Mouse (Mus musculus) frontal cortex, postnatal 36 days (tissue): ENCODE measurements around the gene Trim44.
A peak's percentile ranks its signal among the peaks of the same experiment; 100 is the strongest.

Experiments used
- DNase-seq, 2 experiments: peaks; one replicate each; pipeline ENCODE4 v3.0.0; 2022; ENCODE audit warnings: low spot score in 2 of 2

The Trim44 gene

GRCm38 (mm10) chr2:102406324-102407304 is 1.0 kb downstream of the Trim44 start:
- DNase-seq = no peak

- DNase-seq = no peak
These were observed 3.6 kb downstream of the Trim44 start for GRCm38 (mm10) chr2:102403982-102404381.

DNA sequence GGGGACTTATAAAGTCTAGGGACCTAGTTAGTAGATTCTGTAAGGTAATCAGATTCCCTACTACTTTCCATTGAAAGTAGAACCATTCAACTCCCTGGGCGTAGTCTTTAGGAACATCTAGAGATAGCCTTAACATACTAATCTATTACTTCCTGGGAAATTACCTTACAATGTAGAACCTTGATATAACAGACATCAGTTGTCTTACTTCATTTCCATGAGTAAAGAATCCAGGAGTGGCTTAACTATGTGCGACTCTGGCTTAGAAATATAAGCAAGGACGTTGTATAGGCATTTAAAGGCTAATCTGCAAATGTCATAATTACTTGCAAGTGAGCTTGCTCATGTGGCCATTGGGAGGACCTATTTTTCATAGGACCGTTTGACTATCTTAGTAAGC is 4.3 kb downstream of the Trim44 start:
- DNase-seq = no peak

- DNase-seq = no peak
These were observed 6.3 kb downstream of the Trim44 start for GRCm38 (mm10) chr2:102401352-102401692.

GRCm38 (mm10) chr2:102400605-102401351 is 6.8 kb downstream of the Trim44 start:
- peak; percentile 89 to 94 for DNase-seq

DNA sequence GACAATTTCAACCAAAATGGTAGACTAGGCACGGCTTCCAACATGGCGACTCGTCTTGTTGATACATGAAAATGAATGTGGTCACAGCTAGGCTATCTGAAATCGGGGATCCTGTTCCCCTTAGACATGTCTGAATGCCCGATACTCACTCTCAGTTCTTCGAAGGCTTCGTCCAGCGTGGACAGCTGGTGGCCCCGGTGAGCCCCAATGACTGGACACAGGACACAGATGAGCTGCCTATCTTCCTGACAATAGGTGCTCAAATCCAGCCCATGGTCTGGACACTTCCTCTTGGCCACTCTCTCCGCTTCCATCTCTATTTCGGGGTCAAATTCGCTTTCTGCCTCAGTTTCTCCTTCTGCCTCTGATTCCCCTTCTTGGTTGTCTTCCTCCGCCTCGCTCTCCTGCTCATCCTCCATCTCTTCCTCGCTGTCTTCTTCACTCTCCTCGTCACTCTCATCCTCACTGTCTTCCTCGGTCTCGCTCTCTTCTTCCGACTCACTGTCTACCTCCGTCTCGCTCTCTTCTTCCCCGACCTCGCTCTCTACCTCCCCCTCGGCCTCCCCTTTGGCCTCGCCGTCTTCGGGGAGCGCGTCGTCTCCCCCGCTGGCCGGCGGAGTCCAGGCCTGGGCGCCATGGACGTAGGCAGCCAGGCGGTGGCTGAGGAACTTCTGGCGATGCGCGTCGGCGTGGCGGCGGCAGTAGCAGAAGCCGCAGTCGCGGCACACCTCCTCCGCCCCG is 7.6 kb downstream of the Trim44 start:
- no peak for DNase-seq

GRCm38 (mm10) chr2:102396493-102396892 is 11.1 kb downstream of the Trim44 start:
- no peak for DNase-seq

GRCm38 (mm10) chr2:102393457-102393856 is 14.2 kb downstream of the Trim44 start:
- no peak for DNase-seq

GRCm38 (mm10) chr2:102385328-102385902 is 22.2 kb downstream of the Trim44 start:
- DNase-seq = no peak

GRCm38 (mm10) chr2:102384496-102384895 is 23.1 kb downstream of the Trim44 start:
- no peak for DNase-seq

DNA sequence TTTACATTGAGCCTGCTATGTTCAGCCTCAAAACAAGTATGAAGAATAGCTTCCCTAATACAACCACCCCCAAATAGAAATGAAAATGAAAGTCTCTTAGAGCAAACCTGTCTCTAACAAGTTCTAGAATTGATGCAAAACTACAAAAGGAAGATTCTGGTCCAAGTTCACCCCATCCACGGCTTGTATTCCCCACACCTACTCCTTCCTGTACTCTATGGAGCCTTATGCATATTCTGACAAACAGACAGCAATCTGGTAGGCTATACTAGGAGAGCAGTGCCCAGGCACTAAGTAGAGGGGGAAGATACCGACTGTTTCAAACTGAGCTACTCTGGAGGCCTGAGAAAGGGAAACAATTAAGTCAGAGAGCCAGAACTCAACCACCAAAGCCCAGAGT is 23.6 kb downstream of the Trim44 start:
- no peak for DNase-seq

- no peak for DNase-seq
These were observed 24.4 kb downstream of the Trim44 start for GRCm38 (mm10) chr2:102383069-102383834.

GRCm38 (mm10) chr2:102382519-102382918 is 25.1 kb downstream of the Trim44 start:
- DNase-seq = no peak

DNA sequence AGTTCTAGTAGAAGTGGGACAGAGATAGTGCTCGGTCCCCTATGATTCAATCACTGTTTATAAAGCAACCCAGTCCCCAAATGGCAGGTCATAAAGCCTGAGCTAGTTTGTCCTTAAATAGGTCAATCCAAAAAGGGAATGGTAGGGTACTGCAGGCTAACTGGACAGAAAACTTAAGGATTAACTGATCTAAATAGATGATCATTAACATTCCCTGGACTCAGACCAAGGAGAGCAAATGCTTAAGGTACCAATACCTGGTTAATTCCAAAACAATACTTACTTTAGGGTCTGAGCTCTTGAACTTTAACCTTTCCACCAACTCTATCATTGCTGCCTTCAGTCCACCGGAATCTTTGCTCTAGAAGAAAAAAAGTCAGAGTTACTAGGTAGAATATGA is 27.0 kb downstream of the Trim44 start:
- no peak for DNase-seq

DNA sequence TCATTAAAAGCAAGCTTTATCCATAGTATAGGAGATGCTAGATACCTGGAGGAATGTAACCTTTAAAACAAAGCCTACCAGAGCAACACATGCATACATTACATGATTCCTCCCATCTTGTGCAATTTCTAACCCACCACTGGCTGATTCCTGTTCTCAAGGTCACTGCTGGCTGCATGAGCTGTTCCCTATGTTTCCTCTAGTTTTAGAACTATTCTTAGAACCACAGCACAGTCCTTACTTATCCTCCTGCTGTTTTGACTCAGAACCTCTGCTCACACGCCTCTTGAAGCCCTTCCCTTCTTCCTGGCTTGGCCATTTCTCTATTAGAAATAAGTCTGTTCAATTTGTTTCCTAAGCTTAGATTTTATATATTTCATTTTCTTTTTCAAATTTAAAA is 28.7 kb downstream of the Trim44 start:
- no peak for DNase-seq

GRCm38 (mm10) chr2:102378381-102378780 is 29.2 kb downstream of the Trim44 start:
- DNase-seq = no peak

GRCm38 (mm10) chr2:102377370-102377769 is 30.3 kb downstream of the Trim44 start:
- DNase-seq = no peak

DNA sequence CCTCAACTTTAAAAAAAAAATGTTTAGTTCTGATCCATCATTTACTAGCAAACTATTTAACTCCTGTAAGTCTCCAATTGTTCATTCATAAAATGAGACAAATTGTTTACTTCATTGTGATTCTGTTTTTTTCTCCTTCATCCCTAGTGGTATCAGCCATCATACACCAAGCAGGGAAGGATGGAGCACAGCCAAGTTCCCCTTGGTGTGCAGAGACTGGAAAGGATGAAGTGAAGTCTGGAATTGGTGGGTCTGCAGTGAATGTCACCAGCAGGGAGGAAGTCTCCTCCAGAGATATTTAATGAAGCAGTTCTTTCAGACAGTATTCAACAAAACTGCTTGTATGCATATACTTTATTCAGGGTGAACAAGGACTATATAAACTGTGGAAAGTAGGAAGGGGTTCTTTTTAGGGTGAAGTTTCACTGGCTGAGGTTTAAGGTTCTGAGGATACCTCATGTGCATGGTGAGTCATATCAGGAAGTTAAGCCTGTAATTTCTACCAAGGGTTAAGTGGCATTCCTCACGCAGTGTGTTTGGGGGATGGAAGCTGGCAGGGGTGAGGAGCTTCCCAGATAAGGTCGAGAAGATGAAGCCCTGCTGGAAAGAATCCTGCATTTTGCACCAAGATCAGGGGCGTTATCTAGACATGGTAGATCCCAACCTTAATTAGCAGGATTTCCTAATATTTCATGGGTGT is 34.1 kb downstream of the Trim44 start:
- no peak for DNase-seq

GRCm38 (mm10) chr2:102372690-102373089 is 34.9 kb downstream of the Trim44 start:
- no peak for DNase-seq

DNA sequence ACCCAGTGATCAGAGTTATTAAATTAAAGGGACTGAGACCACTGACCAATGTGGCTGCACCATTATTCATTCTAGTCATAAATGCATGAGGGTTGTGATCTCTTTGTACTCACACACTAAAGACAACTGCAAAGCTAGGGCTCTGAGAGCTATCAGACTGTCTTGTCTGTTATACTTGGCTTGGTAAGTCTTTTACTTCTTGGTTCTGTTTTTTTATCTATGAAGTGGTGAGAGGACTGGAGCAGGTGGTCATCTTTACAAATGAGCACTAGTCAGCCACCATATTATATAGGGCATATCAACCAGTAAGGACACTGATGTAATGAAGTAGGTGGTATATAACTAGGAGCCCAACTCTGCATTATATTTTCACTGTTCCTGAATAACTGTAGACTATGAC is 36.3 kb downstream of the Trim44 start:
- DNase-seq = no peak
